Mouse (Mus musculus) embryonic facial prominence, embryonic 13.5 days (tissue): ENCODE measurements around the gene Ep400. TPM values are rescaled to one million over a fixed set of nuclear protein-coding genes. Genes with fewer than 3 reads are reported as not detected.
"Not testable (repeated sequence)": the region's sequence is repeated elsewhere in the genome, so short reads cannot be mapped to it uniquely, and the experiment has no call there.

Source experiments
- ATAC-seq: fragments of 200-750 bp; cut with Nextera tagmentation; 2 replicates; pipeline ENCODE4 v1.8.0; 2017; ENCODE audit warnings: low read depth; ENCODE audit not compliant: insufficient number of reproducible peaks, insufficient read depth, low FRiP score, low TSS enrichment
- H3K27ac ChIP-seq: fragments of 300-500 bp; sonication (generic); 2 replicates; pipeline ENCODE4 v1.5.1; 2015; ENCODE audit warnings: moderate library complexity, mild to moderate bottlenecking, inconsistent platforms
- H3K27me3 ChIP-seq: fragments of 300-500 bp; sonication (generic); 2 replicates; pipeline ENCODE4 v1.6.1; 2015; ENCODE audit warnings: mild to moderate bottlenecking, inconsistent platforms
- H3K36me3 ChIP-seq: fragments of 300-500 bp; sonication (generic); 2 replicates; pipeline ENCODE4 v1.6.1; 2015; ENCODE audit warnings: mild to moderate bottlenecking, inconsistent platforms
- H3K4me1 ChIP-seq: fragments of 300-500 bp; sonication (generic); 2 replicates; pipeline ENCODE4 v1.6.1; 2015; ENCODE audit warnings: inconsistent platforms
- H3K4me2 ChIP-seq: fragments of 300-500 bp; sonication (generic); 2 replicates; pipeline ENCODE4 v1.6.1; 2015; ENCODE audit warnings: moderate library complexity, mild to moderate bottlenecking, inconsistent platforms
- H3K4me3 ChIP-seq: fragments of 300-500 bp; sonication (generic); 2 replicates; pipeline ENCODE4 v1.5.1; 2015; ENCODE audit warnings: mild to moderate bottlenecking, inconsistent platforms
- H3K9ac ChIP-seq: fragments of 300-500 bp; sonication (generic); 2 replicates; pipeline ENCODE4 v1.6.1; 2015; ENCODE audit warnings: mild to moderate bottlenecking, inconsistent platforms
- H3K9me3 ChIP-seq: fragments of 300-500 bp; sonication (generic); 2 replicates; pipeline ENCODE4 v1.6.1; 2016; ENCODE audit warnings: inconsistent platforms
- whole genome bisulfite sequencing: fragments of 180-500 bp; shearing (Covaris S2); methylation state at CpG from one replicate; pipeline ENCODE4 v1.1.7; 2015; ENCODE audit warnings: mixed read lengths; 5-methylcytosine and 5-hydroxymethylcytosine counted together
- polyA plus RNA-seq: library from polyadenylated mRNA; unstranded; fragments of >200 nt; fragmentation: Nextera tagmentation; extraction: Ambion mirVana; gene quantifications from 2 replicates; pipeline ENCODE4 v1.2.1, GENCODE M21; 2015

Gene Ep400
- polyA plus RNA-seq, 1 experiment from 2014 or later, result 49.8 TPM

GRCm38 (mm10) chr5:110778263-110778662, 7.7 kb upstream of the Ep400 start:
- peaks cover 51% of the 10 kb centered on the region for H3K36me3 ChIP-seq

GRCm38 (mm10) chr5:110776141-110776540, 5.6 kb upstream of the Ep400 start:
- 86% methylated on average over 2 of the region's 2 CpGs for WGBS
- Histone ChIP-seq H3K9ac (no peak overlapping the region), H3K27ac (no peak overlapping the region), H3K36me3 (peaks cover 60% of the 10 kb centered on the region), H3K4me2 (no peak overlapping the region), H3K4me1 (peaks cover 18% of the 10 kb centered on the region), H3K27me3 (no peaks in the 10 kb centered on the region), H3K4me3 (no peak overlapping the region), H3K9me3 (no peaks in the 10 kb centered on the region)
- ATAC-seq, result no peak

More at GRCm38 (mm10) chr5:110778263-110778662, 7.7 kb upstream of the Ep400 start:
- H3K4me1 ChIP-seq, result peaks cover 25% of the 10 kb centered on the region
- H3K9me3 ChIP-seq, result no peaks in the 10 kb centered on the region
- H3K4me2 ChIP-seq, result no peak overlapping the region
- no peak for ATAC-seq
- no peak overlapping the region for H3K9ac ChIP-seq
- H3K27ac ChIP-seq, result no peak overlapping the region
- 87% methylated on average over 12 of the region's 12 CpGs for WGBS
- H3K4me3 ChIP-seq, result no peak overlapping the region
- no peaks in the 10 kb centered on the region for H3K27me3 ChIP-seq

DNA sequence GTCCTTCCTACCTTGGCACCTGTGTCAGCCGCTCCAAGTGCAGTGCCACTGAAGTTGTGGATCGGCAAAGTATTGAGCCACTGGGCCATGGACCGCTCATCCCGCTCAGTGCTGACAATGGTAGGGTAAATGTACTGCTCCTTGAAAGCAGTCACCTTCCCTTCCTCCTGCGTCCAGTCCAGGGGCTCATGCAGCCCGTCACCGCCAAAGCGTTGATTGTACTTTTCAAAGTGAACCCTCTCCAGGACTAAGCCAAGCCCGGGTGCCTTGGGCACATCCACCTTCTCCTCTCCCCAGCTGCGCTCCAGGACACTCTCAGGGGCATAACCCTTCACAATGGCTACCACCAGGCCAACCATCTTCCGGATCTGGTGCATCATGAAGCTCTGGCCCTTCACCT, 4.0 kb upstream of the Ep400 start:
- Histone ChIP-seq H3K27ac (no peak overlapping the region), H3K4me1 (peaks cover 8% of the 10 kb centered on the region), H3K36me3 (peaks cover 60% of the 10 kb centered on the region), H3K27me3 (no peaks in the 10 kb centered on the region), H3K9me3 (no peaks in the 10 kb centered on the region), H3K4me2 (no peak overlapping the region), H3K9ac (no peak overlapping the region), H3K4me3 (no peak overlapping the region)
- WGBS, result 94% methylated on average over 11 of the region's 11 CpGs
- no peak for ATAC-seq

DNA sequence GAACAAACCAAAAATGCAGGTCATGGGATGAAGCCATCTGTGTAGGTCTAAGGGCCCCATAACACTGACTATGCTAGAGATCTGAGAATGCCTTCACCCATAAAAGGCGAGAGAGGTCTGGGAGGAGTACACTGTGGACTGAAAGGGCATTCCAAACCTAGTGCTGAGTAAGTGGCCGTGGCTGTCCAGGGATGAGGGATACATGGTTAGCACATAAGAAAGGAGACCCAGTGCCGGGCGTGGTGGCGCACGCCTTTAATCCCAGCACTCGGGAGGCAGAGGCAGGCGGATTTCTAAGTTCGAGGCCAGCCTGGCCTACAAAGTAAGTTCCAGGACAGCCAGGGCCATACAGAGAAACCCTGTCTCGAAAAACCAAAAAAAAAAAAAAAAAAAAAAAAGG, 2.4 kb upstream of the Ep400 start:
- not testable (repeated sequence) for H3K4me3 ChIP-seq, ATAC-seq, H3K9ac ChIP-seq, H3K27me3 ChIP-seq, H3K4me2 ChIP-seq, H3K9me3 ChIP-seq, H3K27ac ChIP-seq
- peaks cover 16% of the 10 kb centered on the region for H3K4me1 ChIP-seq
- WGBS, result 88% methylated on average over 10 of the region's 10 CpGs
- peaks cover 51% of the 10 kb centered on the region for H3K36me3 ChIP-seq

- Histone ChIP-seq H3K4me2 (peak overlapping the region; percentile 73), H3K9me3 (no peaks in the 10 kb centered on the region), H3K4me3 (peak overlapping the region; percentile 95), H3K27ac (peak overlapping the region; percentile 96), H3K36me3 (peaks cover 27% of the 10 kb centered on the region), H3K27me3 (no peaks in the 10 kb centered on the region), H3K9ac (peak overlapping the region; percentile 96), H3K4me1 (peaks cover 18% of the 10 kb centered on the region)
- WGBS, result under 1% methylated on average over 47 of the region's 58 CpGs
- no peak for ATAC-seq
Measured at GRCm38 (mm10) chr5:110770031-110770445, 479 bp downstream of the Ep400 start.

GRCm38 (mm10) chr5:110769272-110769671, 1.2 kb downstream of the Ep400 start:
- Histone ChIP-seq H3K4me2 (peak overlapping the region; percentile 73), H3K4me1 (peaks cover 18% of the 10 kb centered on the region), H3K27ac (no peak overlapping the region), H3K9me3 (no peaks in the 10 kb centered on the region), H3K4me3 (peak overlapping the region; percentile 95), H3K36me3 (peaks cover 19% of the 10 kb centered on the region), H3K27me3 (no peaks in the 10 kb centered on the region), H3K9ac (peak overlapping the region; percentile 96)
- 52% methylated on average over 4 of the region's 4 CpGs for WGBS
- no peak for ATAC-seq

GRCm38 (mm10) chr5:110763890-110764289, 6.6 kb downstream of the Ep400 start:
- no peaks in the 10 kb centered on the region for H3K9me3 ChIP-seq

GRCm38 (mm10) chr5:110745021-110745420, 25.5 kb downstream of the Ep400 start:
- Histone ChIP-seq H3K27me3 (no peaks in the 10 kb centered on the region), H3K9ac (no peak overlapping the region), H3K36me3 (peaks cover 28% of the 10 kb centered on the region), H3K4me3 (no peak overlapping the region), H3K4me2 (no peak overlapping the region), H3K9me3 (no peaks in the 10 kb centered on the region), H3K27ac (no peak overlapping the region), H3K4me1 (no peaks in the 10 kb centered on the region)
- ATAC-seq, result no peak
- WGBS, result 86% methylated on average over 1 of the region's 1 CpGs

More at GRCm38 (mm10) chr5:110763890-110764289, 6.6 kb downstream of the Ep400 start:
- Histone ChIP-seq H3K27ac (no peak overlapping the region), H3K4me1 (peaks cover 11% of the 10 kb centered on the region), H3K9ac (no peak overlapping the region), H3K4me3 (no peak overlapping the region), H3K4me2 (no peak overlapping the region), H3K27me3 (no peaks in the 10 kb centered on the region), H3K36me3 (no peaks in the 10 kb centered on the region)
- WGBS, result 92% methylated on average over 8 of the region's 8 CpGs
- ATAC-seq, result no peak

DNA sequence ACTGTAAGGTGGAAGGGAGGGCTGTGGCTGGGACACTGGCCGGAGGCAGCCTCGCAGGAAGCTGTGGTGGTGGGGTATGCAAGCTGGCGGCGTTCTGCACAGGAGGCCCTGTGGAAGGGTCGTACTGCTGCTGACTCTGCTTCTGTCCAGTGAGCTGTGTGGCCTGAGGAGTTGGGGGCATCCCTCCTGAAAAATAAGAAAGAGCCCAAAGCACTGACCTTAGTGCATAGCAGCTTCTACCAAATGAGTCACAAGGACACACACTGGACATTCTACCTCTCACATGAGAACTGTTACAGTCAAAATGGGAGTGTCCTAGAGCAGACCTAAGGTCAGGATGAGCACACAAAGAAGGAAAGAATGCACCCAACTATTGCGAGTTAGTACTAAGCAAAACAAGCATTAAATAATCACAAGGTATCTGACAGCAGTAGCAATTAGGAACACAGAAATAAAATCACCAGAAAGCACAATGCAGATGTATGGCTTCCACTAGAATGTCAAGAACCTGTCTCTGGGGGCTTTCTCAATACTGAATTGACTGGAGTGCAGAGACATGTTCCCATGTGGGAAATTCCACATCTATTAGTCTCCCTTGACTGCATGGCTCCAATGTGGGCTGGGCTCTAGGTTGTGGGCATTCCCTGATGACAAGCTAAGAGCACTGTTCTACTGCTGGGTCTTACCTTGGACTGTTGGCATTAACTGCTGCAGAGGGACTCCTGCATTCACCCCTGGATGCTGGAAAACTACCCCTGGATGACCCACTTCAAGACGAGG, 30.8 kb downstream of the Ep400 start:
- Histone ChIP-seq H3K27me3 (no peaks in the 10 kb centered on the region), H3K9me3 (no peaks in the 10 kb centered on the region), H3K36me3 (peaks cover 59% of the 10 kb centered on the region), H3K4me1 (no peaks in the 10 kb centered on the region), H3K4me3 (no peak overlapping the region), H3K9ac (no peak overlapping the region), H3K27ac (no peak overlapping the region), H3K4me2 (no peak overlapping the region)
- WGBS, result 90% methylated on average over 7 of the region's 7 CpGs
- ATAC-seq, result no peak

DNA sequence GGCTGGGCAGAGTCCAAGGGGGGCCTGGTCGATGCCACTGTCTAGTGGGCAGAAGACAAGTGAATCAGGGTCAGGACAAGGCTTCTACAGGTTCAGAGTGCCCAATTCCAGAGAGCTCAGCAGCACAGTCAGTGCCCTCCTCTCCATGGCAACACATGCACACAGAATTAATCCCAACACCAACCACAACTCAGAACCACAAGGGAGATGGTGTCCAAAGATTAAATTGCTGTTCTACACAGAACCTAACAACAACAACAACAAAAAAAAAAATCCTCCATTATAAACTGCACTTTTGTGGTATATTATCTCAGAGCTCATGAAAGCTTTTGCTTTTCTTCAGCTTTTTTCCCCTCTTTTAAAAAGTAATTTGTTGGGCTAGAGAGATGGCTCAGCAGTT, 34.9 kb downstream of the Ep400 start:
- no peak for ATAC-seq
- 100% methylated on average over 1 of the region's 1 CpGs for WGBS

DNA sequence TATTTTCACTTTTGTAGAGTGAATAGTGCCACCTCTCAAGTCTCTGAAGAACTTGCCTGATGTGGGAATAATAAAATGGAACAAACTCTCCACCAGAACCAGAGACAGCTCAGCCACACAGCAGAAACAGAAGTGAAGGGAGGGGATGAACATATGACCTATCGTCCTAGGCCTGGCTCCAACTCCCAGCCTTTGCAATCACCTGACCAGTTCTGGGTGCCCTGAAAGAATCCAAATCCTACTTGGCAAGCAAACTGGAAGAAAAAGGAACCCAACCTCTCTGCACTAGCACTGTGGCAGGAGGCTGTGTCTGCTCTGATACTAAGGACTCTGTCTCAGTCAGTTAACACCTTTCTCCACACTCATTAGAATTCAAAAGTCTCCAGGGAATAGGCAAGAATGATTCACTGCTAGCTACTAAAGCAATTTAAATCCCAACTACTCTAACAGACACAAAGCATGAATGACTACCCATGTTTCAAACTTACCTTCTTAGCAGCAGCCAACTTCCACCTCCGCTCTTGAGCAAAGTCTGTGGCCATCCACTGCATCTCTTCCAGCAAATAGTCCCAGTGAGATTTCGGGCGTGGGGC, 37.2 kb downstream of the Ep400 start:
- 92% methylated on average over 4 of the region's 4 CpGs for WGBS
- H3K9ac ChIP-seq, result no peak overlapping the region
- no peaks in the 10 kb centered on the region for H3K27me3 ChIP-seq
- peaks cover 78% of the 10 kb centered on the region for H3K36me3 ChIP-seq
- no peak overlapping the region for H3K4me3 ChIP-seq
- no peak for ATAC-seq
- no peak overlapping the region for H3K4me2 ChIP-seq
- H3K9me3 ChIP-seq, result no peaks in the 10 kb centered on the region
- H3K4me1 ChIP-seq, result no peaks in the 10 kb centered on the region
- H3K27ac ChIP-seq, result no peak overlapping the region

More for the DNA sequence above, 34.9 kb downstream of the Ep400 start:
- no peak overlapping the region for H3K9ac ChIP-seq
- no peak overlapping the region for H3K4me3 ChIP-seq
- no peaks in the 10 kb centered on the region for H3K4me1 ChIP-seq
- no peak overlapping the region for H3K27ac ChIP-seq
- H3K9me3 ChIP-seq, result no peaks in the 10 kb centered on the region
- H3K4me2 ChIP-seq, result no peak overlapping the region
- H3K27me3 ChIP-seq, result no peaks in the 10 kb centered on the region
- H3K36me3 ChIP-seq, result peaks cover 83% of the 10 kb centered on the region

- Histone ChIP-seq H3K27me3 (no peaks in the 10 kb centered on the region), H3K4me2 (no peak overlapping the region), H3K4me3 (no peak overlapping the region), H3K36me3 (peaks cover 76% of the 10 kb centered on the region), H3K4me1 (no peaks in the 10 kb centered on the region), H3K27ac (no peak overlapping the region), H3K9ac (no peak overlapping the region), H3K9me3 (no peaks in the 10 kb centered on the region)
- WGBS, result 91% methylated on average over 2 of the region's 2 CpGs
- ATAC-seq, result no peak
Measured at GRCm38 (mm10) chr5:110731227-110731626, 39.3 kb downstream of the Ep400 start.
